Mouse (Mus musculus): ENCODE results near the gene Mast3. TPM values are rescaled to one million over a fixed set of nuclear protein-coding genes. Genes with fewer than 3 reads are reported as not detected.

Gene Mast3
- total RNA-seq, 2 experiments from 2014 or later, result 16.7 to 48.7 TPM

GRCm38 (mm10) chr8:70806541-70806940 is 1.7 kb upstream of the Mast3 start:
- ATAC-seq (replicated peaks; ENCODE audit: poor library complexity), result peak; percentile 53

- peak; percentile 41 for ATAC-seq (replicated peaks; ENCODE audit: poor library complexity)
Measured at GRCm38 (mm10) chr8:70803761-70804480, 933 bp downstream of the Mast3 start.

GRCm38 (mm10) chr8:70802786-70803510 is 1.9 kb downstream of the Mast3 start:
- no peak for ATAC-seq (replicated peaks; ENCODE audit: poor library complexity)

GRCm38 (mm10) chr8:70801830-70802229 is 3.0 kb downstream of the Mast3 start:
- ATAC-seq (replicated peaks; ENCODE audit: poor library complexity), result no peak

- ATAC-seq (replicated peaks; ENCODE audit: poor library complexity), result no peak
Measured at GRCm38 (mm10) chr8:70801156-70801555, 3.7 kb downstream of the Mast3 start.

GRCm38 (mm10) chr8:70800648-70801047 is 4.2 kb downstream of the Mast3 start:
- no peak for ATAC-seq (replicated peaks; ENCODE audit: poor library complexity)

- no peak for ATAC-seq (replicated peaks; ENCODE audit: poor library complexity)
Measured at GRCm38 (mm10) chr8:70798281-70798680, 6.6 kb downstream of the Mast3 start.

GRCm38 (mm10) chr8:70797081-70798070 is 7.5 kb downstream of the Mast3 start:
- ATAC-seq (replicated peaks; ENCODE audit: poor library complexity), result peak; percentile 62

GRCm38 (mm10) chr8:70796403-70797080 is 8.3 kb downstream of the Mast3 start:
- no peak for ATAC-seq (replicated peaks; ENCODE audit: poor library complexity)

- no peak for ATAC-seq (replicated peaks; ENCODE audit: poor library complexity)
Measured at GRCm38 (mm10) chr8:70795370-70795769, 9.5 kb downstream of the Mast3 start.

GRCm38 (mm10) chr8:70794215-70794614 is 10.6 kb downstream of the Mast3 start:
- ATAC-seq (replicated peaks; ENCODE audit: poor library complexity), result no peak

- peak; percentile 11 for ATAC-seq (replicated peaks; ENCODE audit: poor library complexity)
Measured at GRCm38 (mm10) chr8:70792700-70793099, 12.2 kb downstream of the Mast3 start.

- peak; percentile 64 for ATAC-seq (replicated peaks; ENCODE audit: poor library complexity)
Measured at GRCm38 (mm10) chr8:70791975-70792691, 12.7 kb downstream of the Mast3 start.

- peak; percentile 70 for ATAC-seq (replicated peaks; ENCODE audit: poor library complexity)
Measured at GRCm38 (mm10) chr8:70791294-70791701, 13.6 kb downstream of the Mast3 start.

GRCm38 (mm10) chr8:70790846-70791245 is 14.0 kb downstream of the Mast3 start:
- no peak for ATAC-seq (replicated peaks; ENCODE audit: poor library complexity)

- no peak for ATAC-seq (replicated peaks; ENCODE audit: poor library complexity)
Measured at GRCm38 (mm10) chr8:70789046-70789445, 15.8 kb downstream of the Mast3 start.

GRCm38 (mm10) chr8:70787941-70788667 is 16.8 kb downstream of the Mast3 start:
- no peak for ATAC-seq (replicated peaks; ENCODE audit: poor library complexity)

GRCm38 (mm10) chr8:70787051-70787445 is 17.8 kb downstream of the Mast3 start:
- no peak for ATAC-seq (replicated peaks; ENCODE audit: poor library complexity)

All from megakaryocyte progenitor cell, adult 5-6 weeks (primary cell).